Mouse (Mus musculus): ENCODE data around the gene Gm49361. TPM values are rescaled to one million over a fixed set of nuclear protein-coding genes. Genes with fewer than 3 reads are reported as not detected.

Gm49361 gene
- polyA plus RNA-seq, 1 experiment from 2014 or later, result not detected

GRCm38 (mm10) chr14:57593279-57593678 is 152.6 kb downstream of the Gm49361 start:
- DNase-seq (ENCODE audit: low spot score), result no peak
- Histone ChIP-seq H3K4me3 (ENCODE audit: low read depth, low read length) (no peak overlapping the region), H3K27ac (replicated peaks; ENCODE audit: low read depth, low read length) (no peak overlapping the region), H3K4me2 (ENCODE audit: low read depth, severe bottlenecking) (no peak overlapping the region), H3K4me1 (ENCODE audit: control insufficient read depth, insufficient read depth, low read length) (no peaks in the 10 kb centered on the region), H3K9me3 (ENCODE audit: control insufficient read depth, low read length) (no peaks in the 10 kb centered on the region), H3K36me3 (ENCODE audit: control insufficient read depth, insufficient read depth, low read length) (peaks cover 6% of the 10 kb centered on the region; the same call in 1 of the 2 replicates), H3K27me3 (ENCODE audit: control insufficient read depth, insufficient read depth, low read length) (no peaks in the 10 kb centered on the region), H3K9ac (ENCODE audit: low read length) (no peak overlapping the region)
- no peak for ATAC-seq (ENCODE audit: insufficient number of reproducible peaks, low FRiP score, low TSS enrichment, low read depth)
- 93% methylated on average over 5 of the region's 5 CpGs for WGBS

Other genes with a start within 250 kb of the Gm49361 start
- 1.1 and 1.3 TPM in 2 replicates for gene Il17d, start 221.3 kb downstream of the Gm49361 start, polyA plus RNA-seq (2014; fragmentation: Nextera tagmentation; extraction: Ambion mirVana)
- 106 and 108 TPM in 2 replicates for gene Eef1akmt1, start 174.5 kb downstream of the Gm49361 start, polyA plus RNA-seq (2014; fragmentation: Nextera tagmentation; extraction: Ambion mirVana)
- gene Xpo4, start 80.7 kb downstream of the Gm49361 start, polyA plus RNA-seq (2014; fragmentation: Nextera tagmentation; extraction: Ambion mirVana), result 36.7 and 42.1 TPM in 2 replicates
- gene Lats2, start 12.3 kb upstream of the Gm49361 start, polyA plus RNA-seq (2014; fragmentation: Nextera tagmentation; extraction: Ambion mirVana), result 19.4 and 20.1 TPM in 2 replicates
- gene Sap18, start 52.1 kb upstream of the Gm49361 start, polyA plus RNA-seq (2014; fragmentation: Nextera tagmentation; extraction: Ambion mirVana), result 26.7 and 30.1 TPM in 2 replicates
- gene Ska3, start 80.1 kb upstream of the Gm49361 start, polyA plus RNA-seq (2014; fragmentation: Nextera tagmentation; extraction: Ambion mirVana), result 59.1 and 61.0 TPM in 2 replicates
- 124 and 125 TPM in 2 replicates for gene Mrpl57, start 80.1 kb upstream of the Gm49361 start, polyA plus RNA-seq (2014; fragmentation: Nextera tagmentation; extraction: Ambion mirVana)
- gene Zdhhc20, start 144.2 kb upstream of the Gm49361 start, polyA plus RNA-seq (2014; fragmentation: Nextera tagmentation; extraction: Ambion mirVana), result 61.6 and 63.5 TPM in 2 replicates

All from limb, embryonic 11.5 days (tissue).